Mouse (Mus musculus) ES-E14 (cell line): ENCODE data around the gene D10Jhu81e. TPM values are rescaled to one million over a fixed set of nuclear protein-coding genes. Genes with fewer than 3 reads are reported as not detected.

Source experiments
- DNase-seq: peaks from one replicate; pipeline ENCODE4 v3.0.0-alpha.2; 2013; ENCODE audit warnings: low read depth, low spot score
- H3K27ac ChIP-seq: 2 replicates; pipeline ENCODE4 v1.5.1; 2012; ENCODE audit warnings: low read depth, mild to moderate bottlenecking, low read length, moderate library complexity, mixed read lengths; ENCODE audit not compliant: poor library complexity, insufficient read depth, severe bottlenecking
- H3K36me3 ChIP-seq: 2 replicates; pipeline ENCODE4 v1.6.1; 2012; ENCODE audit warnings: mild to moderate bottlenecking, low read length, moderate library complexity, mixed read lengths; ENCODE audit not compliant: control insufficient read depth, poor library complexity, insufficient read depth, severe bottlenecking
- H3K4me1 ChIP-seq, 2 experiments: fragments of 150-350 bp in 1 of 2; sonication (generic) in 1 of 2; 2 replicates each; pipeline ENCODE4 v1.6.1; 2012; ENCODE audit warnings: low read length in 2 of 2, mild to moderate bottlenecking in 1 of 2, mixed read lengths in 1 of 2; ENCODE audit not compliant: control insufficient read depth in 2 of 2, insufficient read depth in 2 of 2, poor library complexity in 1 of 2
- H3K4me3 ChIP-seq, 2 experiments: fragments of 150-350 bp in 1 of 2; sonication (generic) in 1 of 2; 2 replicates each; pipeline ENCODE4 v1.5.1; 2012; ENCODE audit warnings: low read length in 2 of 2, low read depth in 1 of 2, mild to moderate bottlenecking in 1 of 2, mixed read lengths in 1 of 2; ENCODE audit not compliant: insufficient read depth in 1 of 2, poor library complexity in 1 of 2, severe bottlenecking in 1 of 2
- H3K9ac ChIP-seq: 2 replicates; pipeline ENCODE4 v1.6.1; 2012; ENCODE audit warnings: low read depth, mild to moderate bottlenecking, low read length, mixed read lengths; ENCODE audit not compliant: poor library complexity, insufficient read depth, severe bottlenecking
- H3K9me3 ChIP-seq: fragments of 150-350 bp; sonication (generic); 2 replicates; pipeline ENCODE4 v1.6.1; 2012; ENCODE audit warnings: low read depth, mild to moderate bottlenecking, low read length; ENCODE audit not compliant: control insufficient read depth, insufficient read depth
- CHD2 ChIP-seq: IDR thresholded peaks from 2 replicates; pipeline ENCODE4 v1.6.1; 2014; ENCODE audit warnings: mild to moderate bottlenecking, low read depth, low read length, inconsistent platforms
- HCFC1 ChIP-seq: IDR thresholded peaks from 2 replicates; pipeline ENCODE4 v1.6.1; 2012; ENCODE audit warnings: low read length, inconsistent platforms, borderline replicate concordance; ENCODE audit not compliant: insufficient read depth
- MAFK ChIP-seq: IDR thresholded peaks from 2 replicates; pipeline ENCODE4 v1.6.1; 2014; ENCODE audit warnings: mild to moderate bottlenecking, low read depth, low read length, inconsistent platforms; ENCODE audit not compliant: insufficient read depth
- ZC3H11A ChIP-seq: IDR thresholded peaks from 2 replicates; pipeline ENCODE4 v1.6.1; 2012; ENCODE audit warnings: low read depth, mild to moderate bottlenecking, inconsistent platforms, low read length, borderline replicate concordance
- ZNF384 ChIP-seq: IDR thresholded peaks from 2 replicates; pipeline ENCODE4 v1.6.1; 2012; ENCODE audit warnings: low read depth, low read length, inconsistent platforms
- in situ Hi-C, 2 experiments: fragments of 600-800 bp; cut with MboI; formaldehyde crosslinking; loops; one replicate each; pipeline ENCODE4 v1.15.1; 2025; ENCODE audit warnings: low sequenced_read_pairs in 2 of 2, inconsistent platforms in 1 of 2; ENCODE audit not compliant: unreplicated experiment in 2 of 2
- total RNA-seq: library from RNA; depleted of rRNA; stranded (reverse); fragments of 300-350 nt; gene quantifications from 2 replicates; pipeline ENCODE4 v1.2.3, GENCODE M21; 2012

D10Jhu81e gene
- total RNA-seq, 1 experiment = 40.2 TPM

GRCm38 (mm10) chr10:78167333-78167732, 2.2 kb downstream of the D10Jhu81e start:
- Histone ChIP-seq H3K9me3 (no peaks in the 10 kb centered on the region), H3K4me3 (no peak overlapping the region), H3K9ac (no peak overlapping the region), H3K4me1 (peaks cover 0 to 5% of the 10 kb centered on the region in 2 experiments; a peak in 1 of 4 replicates), H3K36me3 (peaks cover 34% of the 10 kb centered on the region), H3K27ac (no peak overlapping the region)
- DNase-seq = no peak
- TF ChIP-seq ZNF384 (no peak), CHD2 (no peak), HCFC1 (no peak), ZC3H11A (no peak), MAFK (no peak)
- in situ Hi-C loops = loop anchor here in 1 of 2 experiments (10.0 kb wide), 1 partner anchor 143 kb away; no protein-coding TSS in a partner anchor

- Histone ChIP-seq H3K9me3 (no peaks in the 10 kb centered on the region), H3K36me3 (peaks cover 18% of the 10 kb centered on the region), H3K9ac (no peak overlapping the region), H3K4me3 (no peak overlapping the region), H3K27ac (no peak overlapping the region), H3K4me1 (peaks cover 0 to 3% of the 10 kb centered on the region in 2 experiments; a peak in 1 of 4 replicates)
- no peak for DNase-seq
- in situ Hi-C loops = loop anchor here in 1 of 2 experiments (10.0 kb wide), 1 partner anchor 141 kb away; no protein-coding TSS in a partner anchor
- TF ChIP-seq HCFC1 = no peak
- no peak for TF ChIP-seq ZC3H11A
- no peak for TF ChIP-seq MAFK
- TF ChIP-seq ZNF384 = no peak
- TF ChIP-seq CHD2 = no peak
Observed at GRCm38 (mm10) chr10:78165256-78166005, 4.2 kb downstream of the D10Jhu81e start.

- Histone ChIP-seq H3K4me1 (peaks cover 0 to 3% of the 10 kb centered on the region in 2 experiments; a peak in 2 of 4 replicates), H3K27ac (no peak overlapping the region), H3K9me3 (no peaks in the 10 kb centered on the region), H3K4me3 (no peak overlapping the region), H3K36me3 (peaks cover 17% of the 10 kb centered on the region), H3K9ac (no peak overlapping the region)
- in situ Hi-C loops = loop anchor here (5.0 to 10.0 kb wide), 2 partner anchors 137 to 140 kb away; no protein-coding TSS in a partner anchor
- DNase-seq = no peak
- TF ChIP-seq ZNF384 (no peak), CHD2 (no peak), ZC3H11A (no peak), MAFK (no peak), HCFC1 (no peak)
Observed at GRCm38 (mm10) chr10:78164786-78165185, 4.8 kb downstream of the D10Jhu81e start.

GRCm38 (mm10) chr10:78163923-78164322, 5.7 kb downstream of the D10Jhu81e start:
- H3K4me3 ChIP-seq = no peak overlapping the region
- peaks cover 0 to 2% of the 10 kb centered on the region in 2 experiments; a peak in 2 of 4 replicates for H3K4me1 ChIP-seq
- H3K9ac ChIP-seq = no peak overlapping the region
- in situ Hi-C loops = loop anchor here (5.0 to 10.0 kb wide), 2 partner anchors 137 to 139 kb away; no protein-coding TSS in a partner anchor
- no peaks in the 10 kb centered on the region for H3K9me3 ChIP-seq
- H3K27ac ChIP-seq = no peak overlapping the region
- TF ChIP-seq ZC3H11A = no peak; the same call in 1 of the 2 replicates
- no peak for TF ChIP-seq HCFC1
- TF ChIP-seq ZNF384 = no peak
- TF ChIP-seq MAFK = no peak
- TF ChIP-seq CHD2 = no peak
- peak; percentile 63 for DNase-seq
- peaks cover 17% of the 10 kb centered on the region for H3K36me3 ChIP-seq
